Mouse (Mus musculus) embryo, embryonic 10 days (tissue): ENCODE data around the gene Acat3.
"Not testable (repeated sequence)": the region's sequence is repeated elsewhere in the genome, so short reads cannot be mapped to it uniquely, and the experiment has no call there.

Source experiments
- DNase-seq: peaks from one replicate; pipeline ENCODE4 v3.0.0-alpha.2; 2015; ENCODE audit warnings: low spot score

Gene Acat3

DNA sequence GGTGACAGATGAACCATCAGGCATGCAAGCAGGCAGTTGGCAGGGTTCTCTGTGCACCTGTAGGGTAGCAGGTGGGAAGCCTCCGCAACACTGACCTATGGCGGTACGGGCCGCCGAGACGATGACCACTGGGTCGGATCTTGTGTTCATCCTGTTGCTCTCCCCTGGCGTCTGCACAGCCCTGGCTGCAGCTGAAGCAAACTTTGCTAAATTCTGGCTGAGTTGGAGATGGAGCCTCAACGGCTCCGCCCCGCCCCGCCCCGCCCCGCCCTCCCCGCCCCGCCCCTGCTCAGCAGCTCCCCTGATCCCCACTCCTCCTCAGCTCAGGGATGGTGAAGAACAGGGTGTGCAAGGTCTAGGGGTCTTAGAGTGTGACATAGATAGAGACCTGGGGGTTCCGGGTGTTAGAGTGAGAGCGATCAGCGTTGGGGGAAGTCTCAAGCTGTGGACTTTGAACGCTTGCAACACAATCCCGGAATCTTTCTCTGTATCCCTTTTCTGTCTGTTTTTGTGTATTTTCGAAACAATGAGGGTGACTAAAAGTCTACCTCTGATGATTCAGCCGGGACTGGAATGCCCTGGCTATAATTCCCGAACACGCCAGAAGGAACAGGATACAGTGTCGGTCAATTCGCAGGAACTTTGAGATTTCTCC, at the start of gene Acat3:
Gene Acat3, minus strand, starts transcription at position 450 of the 655 bp plus-strand sequence.
- DNase-seq: peak; percentile 23

DNA sequence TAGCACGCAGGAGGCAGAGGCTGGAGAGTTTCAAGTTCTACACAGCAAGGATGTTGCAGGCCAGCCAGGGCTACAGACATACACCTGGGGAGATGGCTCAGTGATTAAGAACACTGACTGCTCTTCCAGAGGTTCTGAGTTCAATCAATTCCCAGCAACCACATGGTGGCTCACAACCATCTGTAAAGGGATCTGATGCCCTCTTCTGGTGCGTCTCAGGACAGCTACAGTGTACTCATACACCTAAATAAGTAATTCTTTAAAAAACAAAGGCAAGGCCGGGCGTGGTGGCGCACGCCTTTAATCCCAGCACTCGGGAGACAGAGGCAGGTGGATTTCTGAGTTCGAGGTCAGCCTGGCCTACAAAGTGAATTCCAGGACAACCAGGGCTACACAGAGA, 47.7 kb upstream of the Acat3 start:
- not testable (repeated sequence) for DNase-seq

DNA sequence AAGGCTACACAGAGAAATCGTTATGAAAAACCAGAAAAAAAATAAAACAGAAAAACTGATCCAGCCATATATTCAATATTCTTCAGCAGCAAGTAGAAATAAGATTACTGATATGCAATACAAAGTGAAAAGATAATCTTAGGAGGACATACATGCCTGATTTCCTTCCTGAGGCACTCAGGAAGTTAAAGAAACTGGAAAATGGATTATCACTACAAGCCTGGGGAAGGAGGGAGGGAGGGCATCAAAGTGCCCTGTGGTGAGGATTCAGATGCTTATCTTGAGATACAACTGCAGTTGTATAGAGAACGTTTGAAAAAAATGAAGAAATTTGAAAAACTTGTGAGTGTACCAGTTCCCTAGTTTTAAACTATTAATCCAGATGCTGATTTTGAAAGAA, 43.6 kb upstream of the Acat3 start:
- DNase-seq: no peak

DNA sequence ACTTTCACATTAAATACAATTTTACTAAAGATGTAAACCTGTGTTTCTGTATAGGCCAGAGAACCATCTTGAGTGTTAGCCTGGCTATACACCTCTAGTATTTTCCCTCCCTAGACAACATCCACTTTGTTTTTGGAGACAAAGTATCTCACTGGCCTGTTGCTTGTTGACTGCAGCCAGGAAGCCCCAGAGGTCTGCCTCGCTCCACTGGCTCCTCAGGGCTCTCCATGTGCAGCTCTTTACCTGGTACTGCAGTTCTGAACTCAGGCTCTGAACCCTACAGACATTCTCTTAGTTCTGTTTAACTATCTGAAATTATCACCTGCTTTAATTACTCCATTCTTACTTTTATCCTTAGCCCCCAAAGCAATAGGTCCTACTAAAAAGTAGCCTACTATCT, 38.1 kb upstream of the Acat3 start:
- no peak for DNase-seq

DNA sequence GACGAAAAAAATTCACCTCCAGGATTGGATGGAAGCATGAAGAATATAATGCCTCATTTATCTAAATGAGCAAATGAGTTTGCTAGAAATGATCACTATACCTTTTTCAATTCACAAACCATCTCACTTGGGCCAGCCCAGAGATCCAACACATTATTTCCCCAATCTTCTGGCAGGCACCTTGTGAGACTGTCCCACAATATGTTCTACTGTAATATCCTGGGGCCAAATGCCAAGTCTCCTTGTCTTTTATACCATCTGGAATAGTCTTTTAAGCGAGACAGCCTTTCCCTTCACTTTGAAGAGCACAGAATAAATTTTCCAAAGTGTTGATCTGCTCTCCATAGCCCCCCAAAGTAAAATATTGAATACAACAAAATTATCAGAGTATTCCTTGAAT, 33.5 kb upstream of the Acat3 start:
- DNase-seq: no peak

DNA sequence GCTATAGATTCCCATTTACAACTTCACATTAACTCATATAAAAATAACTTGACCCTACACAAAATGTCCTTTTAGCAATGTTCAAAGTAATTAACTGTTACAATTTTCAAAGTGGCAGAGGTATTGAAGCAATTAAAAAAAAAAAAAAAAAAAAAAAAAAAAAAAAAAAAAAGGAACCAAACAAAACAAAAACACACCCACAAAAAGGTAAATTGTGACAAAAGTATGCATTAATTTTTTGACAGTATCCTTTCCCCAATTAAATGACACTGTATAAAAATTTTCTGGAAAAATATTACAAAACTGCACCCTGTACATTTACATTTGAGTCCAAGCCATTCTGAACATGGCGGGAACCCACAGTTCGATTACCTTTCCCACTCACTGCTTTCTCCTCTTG, 26.8 kb upstream of the Acat3 start:
- no peak for DNase-seq

DNA sequence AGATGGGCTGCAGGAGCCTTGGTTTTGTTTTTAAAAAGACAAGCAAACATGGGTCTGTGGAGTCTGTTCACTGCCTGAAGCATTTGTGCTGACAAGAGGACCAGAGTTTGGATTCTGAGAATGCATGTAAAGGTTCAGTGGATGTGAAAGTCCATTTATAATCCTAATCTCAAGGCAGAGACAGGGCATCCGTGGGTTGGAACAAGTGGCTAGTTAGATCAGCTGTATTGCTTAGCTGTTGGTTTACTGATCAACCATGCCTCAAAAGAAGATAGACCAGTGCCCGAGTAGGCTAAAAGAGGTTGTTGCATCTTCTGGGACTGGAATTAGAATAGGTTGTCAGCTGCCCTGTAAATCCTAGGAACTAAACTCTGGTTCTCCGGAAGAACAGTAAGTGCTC, 23.1 kb upstream of the Acat3 start:
- DNase-seq: no peak

DNA sequence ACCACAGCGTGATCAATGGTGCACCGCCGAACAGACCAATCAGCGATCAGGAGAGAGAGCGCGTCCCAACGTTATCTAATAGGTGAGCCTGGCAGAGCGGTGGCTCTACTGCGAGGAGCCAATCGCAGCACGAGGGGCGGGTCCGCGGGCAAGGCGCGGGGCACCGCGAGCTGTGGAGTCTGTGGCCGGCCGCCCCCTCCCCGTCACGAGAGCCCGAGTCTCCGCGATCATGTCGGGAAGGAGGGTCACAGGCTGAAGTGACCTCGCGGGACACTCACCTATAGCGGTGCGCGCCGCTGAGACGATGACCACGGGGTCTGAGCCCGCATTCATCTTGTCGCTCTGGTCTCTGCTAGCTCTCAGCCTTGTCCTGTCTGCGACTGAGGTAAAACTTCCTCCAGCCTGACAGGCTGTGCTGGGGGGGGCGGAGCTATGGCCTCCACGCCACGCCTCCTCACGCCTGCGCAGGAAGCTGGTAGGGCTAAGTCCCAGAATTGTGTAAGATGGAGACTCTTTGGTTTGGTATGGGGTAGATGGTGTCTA, 20.0 kb upstream of the Acat3 start, which contains the start of gene Acat2:
Gene Acat2, minus strand, starts transcription at position 417 of the 543 bp plus-strand sequence.
- peak; percentile 97 for DNase-seq

DNA sequence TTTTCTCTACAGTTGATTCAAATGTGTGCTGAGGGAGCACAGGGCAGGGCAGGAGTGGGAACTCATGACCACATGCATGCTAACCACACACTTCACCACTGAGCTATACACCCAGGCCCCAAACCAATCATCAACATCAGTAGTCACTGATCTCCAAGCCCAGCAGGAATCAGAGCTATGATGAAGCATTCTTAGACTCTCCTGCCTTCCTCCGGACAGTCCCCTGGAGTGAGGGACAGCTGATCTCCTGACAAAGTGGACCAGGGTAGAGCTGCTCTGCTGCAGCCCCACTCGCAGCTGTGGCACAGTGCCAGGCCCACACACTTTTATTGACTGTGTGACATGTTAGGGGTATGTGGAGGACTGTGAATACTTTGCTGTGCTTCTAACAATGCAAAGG, 19.0 kb upstream of the Acat3 start:
- not testable (repeated sequence) for DNase-seq

DNA sequence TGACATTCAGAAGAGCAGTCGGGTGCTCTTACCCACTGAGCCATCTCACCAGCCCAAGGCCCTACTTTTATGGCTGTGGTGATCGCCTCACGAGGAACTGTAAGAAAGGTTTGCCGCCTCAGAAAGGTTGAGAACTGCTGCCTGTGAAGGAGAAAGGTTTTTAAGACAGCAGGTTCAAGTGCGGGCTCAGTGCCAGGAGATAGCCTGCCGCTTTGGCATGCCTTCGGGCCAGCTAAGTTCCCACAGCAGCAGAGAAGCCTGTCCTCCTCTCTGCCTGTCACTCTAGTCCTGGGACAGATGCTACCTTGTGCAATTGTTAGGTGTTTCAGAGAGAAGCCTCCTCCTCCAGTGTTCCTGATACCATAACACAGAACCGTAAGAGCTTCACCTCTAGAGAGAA, 16.3 kb upstream of the Acat3 start:
- DNase-seq: no peak

DNA sequence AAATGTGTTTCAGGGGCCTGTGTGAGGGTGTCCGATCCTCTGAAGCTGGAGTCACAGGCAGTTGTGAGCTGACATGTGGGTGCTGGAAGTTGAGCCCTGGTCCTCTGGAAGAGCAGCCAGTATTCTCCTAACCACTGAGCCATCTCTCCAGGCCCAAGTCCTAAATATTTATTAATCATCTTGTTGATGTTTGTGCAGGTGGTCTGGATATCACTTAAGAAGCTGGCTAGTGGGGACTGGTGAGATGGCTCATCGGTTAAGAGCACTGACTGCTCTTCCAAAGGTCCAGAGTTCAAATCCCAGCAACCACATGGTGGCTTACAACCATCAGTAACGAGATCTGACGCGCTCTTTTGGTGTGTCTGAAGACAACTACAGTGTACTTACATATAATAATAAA, 9.3 kb upstream of the Acat3 start:
- DNase-seq: no peak

DNA sequence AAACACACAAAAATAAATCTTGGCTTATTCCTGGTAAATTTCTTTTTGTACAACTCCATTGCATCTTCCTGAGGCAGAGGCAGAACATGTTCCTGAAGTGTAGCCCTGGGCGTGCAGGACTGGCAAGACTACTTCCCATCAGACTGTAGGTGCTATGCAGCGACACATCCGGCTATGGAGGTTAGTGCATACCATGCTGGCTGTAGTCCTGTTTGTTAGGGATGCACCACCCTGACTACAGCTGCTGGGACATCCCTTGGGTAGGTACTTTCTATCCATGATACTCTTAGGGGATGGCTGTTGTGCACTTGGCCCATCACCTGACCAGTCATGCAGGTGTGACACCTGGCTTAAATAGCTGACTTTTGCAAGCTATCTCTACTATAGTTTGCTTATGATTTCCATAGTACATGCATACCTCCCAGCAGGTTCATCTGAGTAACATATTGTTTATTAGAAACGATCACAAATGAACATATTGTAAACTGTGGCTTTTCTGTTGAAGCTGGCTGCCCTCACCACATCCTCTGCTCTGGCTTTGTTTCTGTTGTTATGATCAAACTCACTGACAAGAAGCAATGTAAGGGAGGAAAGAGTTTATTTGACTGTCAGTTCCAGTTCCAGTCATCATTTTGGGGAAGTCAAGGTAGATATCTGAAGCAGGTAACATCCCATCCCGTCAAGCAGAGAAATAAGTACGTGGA, 2.2 kb upstream of the Acat3 start:
- no peak for DNase-seq

DNA sequence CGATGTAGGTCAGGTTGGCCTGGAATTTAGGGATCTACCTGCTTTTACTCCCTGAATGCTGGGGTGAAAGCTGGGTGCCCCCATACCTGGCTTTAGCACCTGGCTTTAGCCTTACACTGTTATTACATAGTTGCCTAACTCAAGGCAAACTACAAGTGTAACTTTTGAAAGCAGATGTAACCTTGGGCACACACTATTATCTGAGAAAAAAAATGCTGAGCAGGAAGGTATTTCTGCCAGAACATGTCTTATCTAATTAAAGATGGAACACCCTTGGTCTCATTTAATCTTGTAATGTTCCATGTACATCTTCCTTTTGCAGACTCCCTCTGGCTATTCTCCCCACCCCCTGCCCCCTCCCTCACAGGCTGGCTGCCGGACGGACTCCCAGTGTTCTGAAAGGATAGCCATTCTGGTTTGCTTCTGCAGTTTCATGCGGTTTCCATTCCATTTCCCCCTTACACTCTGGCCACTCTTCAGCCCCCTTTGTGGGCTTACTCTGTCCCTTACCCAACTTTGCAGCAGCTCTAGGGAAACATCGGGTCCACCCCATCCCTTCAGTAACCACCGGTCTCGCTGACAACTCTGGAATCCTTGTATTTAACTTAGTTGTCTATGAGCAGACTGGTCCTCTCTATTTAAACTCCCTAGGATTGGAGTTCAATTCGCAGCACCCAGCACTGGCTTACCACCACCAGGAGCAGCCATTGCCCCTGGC, 1.3 kb upstream of the Acat3 start:
- DNase-seq: no peak

DNA sequence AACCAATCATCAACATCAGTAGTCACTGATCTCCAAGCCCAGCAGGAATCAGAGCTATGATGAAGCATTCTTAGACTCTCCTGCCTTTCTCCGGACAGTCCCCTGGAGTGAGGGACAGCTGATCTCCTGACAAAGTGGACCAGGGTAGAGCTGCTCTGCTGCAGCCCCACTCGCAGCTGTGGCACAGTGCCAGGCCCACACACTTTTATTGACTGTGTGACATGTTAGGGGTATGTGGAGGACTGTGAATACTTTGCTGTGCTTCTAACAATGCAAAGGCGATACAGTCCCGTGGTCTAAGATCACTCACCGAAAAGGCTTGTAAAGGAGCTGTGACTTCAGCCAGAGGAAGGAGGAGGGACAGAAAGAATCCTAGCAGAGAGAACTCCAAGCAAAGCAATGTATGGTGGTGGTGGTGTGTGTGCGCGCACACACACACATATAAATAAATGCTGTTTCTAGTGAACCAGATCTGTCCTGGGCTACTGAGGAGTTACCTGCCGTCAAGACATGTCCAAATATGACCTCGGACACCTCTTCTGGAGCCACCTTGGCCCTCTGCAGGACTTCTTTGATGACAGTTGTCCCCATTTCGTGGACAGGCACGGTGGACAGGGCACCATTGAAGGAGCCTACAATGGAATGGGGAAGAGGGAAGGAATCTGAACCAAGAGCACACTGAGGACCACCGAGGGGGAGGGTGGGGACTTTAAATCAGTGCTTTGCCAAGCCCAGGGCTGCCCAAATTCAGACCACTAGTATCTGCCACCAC, 837 bp downstream of the Acat3 start:
- DNase-seq: not testable (repeated sequence)

DNA sequence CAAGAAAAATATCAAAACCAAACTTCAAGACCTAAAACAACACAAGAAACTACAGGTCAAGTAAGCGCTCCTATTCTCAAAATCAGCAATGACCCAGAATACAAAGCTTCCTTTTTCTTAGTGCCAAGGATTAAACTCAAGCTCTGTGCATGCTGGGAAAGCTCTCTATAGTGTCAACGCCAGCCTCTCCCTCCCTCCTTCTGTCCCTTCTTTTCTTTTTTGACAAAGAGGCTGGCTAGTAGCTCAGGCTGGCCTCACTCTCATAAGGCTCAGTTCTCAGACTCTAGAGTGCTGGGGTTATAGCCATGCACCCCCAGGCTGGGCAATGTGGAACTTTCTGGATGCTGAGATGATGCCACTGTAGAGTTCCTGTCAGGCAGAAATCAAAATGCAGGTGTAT, 2.3 kb downstream of the Acat3 start:
- no peak for DNase-seq

DNA sequence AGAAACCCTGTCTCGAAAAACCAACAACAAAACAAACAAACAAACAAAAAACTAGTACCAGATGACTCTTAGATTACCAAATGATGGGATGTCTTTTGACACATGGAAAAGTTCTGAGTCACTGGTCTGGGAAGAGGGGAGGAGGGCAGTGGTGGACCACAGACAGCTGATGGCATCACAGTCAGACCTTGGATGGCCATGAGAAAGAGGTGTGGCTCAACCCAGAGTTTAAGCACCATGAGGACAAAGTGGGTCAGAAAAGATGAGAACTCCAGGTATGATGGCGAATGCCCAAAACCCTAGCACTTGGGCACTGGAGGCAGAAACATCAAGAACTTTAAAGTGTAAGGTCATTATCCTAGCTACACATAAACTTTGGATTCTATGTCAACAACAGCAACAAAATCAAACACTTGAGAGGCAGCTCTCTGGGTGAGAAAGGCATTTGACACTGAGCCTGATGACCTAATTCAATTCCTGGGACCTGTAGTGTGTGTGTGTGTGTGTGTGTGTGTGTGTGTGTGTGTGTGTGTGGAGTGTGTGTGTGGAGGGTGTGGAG, 2.9 kb downstream of the Acat3 start:
- no peak for DNase-seq

DNA sequence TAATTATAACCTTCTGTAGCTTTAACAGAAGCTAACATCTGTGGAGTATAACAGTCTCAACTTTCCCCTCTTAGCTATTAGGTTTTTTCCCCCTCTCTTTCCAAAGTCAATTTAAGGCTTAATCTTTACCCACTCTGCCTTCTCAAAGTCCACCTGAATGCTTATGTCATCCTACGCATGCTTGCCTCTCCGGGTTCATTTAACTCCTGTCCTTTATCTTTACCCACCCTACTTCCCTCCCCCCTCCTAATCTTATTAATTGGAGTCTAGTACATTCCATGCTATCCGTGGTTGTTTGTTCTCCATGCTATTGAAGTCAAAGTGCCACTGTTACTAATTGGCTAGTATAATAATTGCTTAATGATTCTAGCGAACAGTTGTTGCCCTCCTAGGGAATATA, 4.7 kb downstream of the Acat3 start:
- no peak for DNase-seq

DNA sequence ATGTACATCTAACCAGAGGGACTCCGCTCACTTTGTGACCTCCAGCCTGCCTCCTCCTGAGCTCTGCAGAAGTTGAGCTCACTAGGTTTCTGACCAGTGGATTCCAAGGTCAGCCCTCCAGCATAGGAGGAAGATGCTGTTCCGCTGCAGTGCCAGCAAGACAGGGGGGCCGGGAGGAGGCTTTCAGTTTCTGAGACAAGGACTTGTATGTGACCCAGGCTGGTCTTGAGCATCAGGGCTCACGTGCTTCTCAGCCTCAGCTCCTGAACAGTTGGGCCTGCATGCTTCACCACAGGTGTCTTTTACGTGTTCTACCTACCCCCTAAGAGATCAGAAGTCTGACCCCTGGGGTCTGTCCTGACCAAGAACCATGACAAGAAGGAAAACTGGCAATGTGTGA, 8.8 kb downstream of the Acat3 start:
- DNase-seq: not testable (repeated sequence)

DNA sequence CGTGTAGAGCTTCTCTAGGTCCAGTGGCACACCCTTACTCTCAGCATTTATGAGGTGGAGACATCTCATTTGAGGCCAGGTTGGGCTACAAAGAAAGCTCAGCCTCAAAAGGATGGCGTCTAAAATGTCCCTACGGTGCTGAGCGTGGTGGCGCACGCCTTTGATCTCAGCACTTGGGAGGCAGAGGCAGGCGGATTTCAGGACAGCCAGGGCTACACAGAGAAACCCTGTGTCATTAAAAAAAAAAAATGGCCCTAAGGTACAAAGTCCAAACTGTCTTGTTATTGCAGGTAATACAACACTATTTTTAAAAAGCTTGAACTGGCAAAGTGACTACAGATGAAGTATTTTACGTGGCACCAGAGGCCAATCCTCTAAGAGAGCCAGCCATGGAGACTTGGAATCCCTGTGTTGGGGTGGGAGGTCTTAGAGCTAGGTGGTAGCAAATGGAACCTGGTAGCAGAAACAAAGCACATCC, 14.7 kb downstream of the Acat3 start:
- no peak for DNase-seq

DNA sequence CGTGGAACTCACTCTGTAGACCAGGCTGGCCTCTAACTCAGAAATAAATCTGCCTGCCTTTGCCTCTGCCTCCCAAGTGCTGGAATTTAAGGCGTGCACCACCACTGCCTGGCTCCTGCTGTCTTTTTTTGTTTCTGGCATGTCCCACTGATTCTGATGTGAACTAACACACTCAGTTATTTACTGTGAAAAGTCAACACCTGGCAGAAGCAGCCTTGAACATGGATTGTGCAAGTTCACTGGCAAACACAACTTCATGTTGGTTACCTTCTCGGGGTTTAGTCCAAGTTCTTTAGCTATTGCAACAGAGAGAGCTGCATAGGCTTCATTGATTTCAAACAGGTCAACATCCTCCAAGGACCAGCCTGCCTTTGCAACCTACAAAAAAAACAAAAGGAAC, 15.4 kb downstream of the Acat3 start:
- no peak for DNase-seq

DNA sequence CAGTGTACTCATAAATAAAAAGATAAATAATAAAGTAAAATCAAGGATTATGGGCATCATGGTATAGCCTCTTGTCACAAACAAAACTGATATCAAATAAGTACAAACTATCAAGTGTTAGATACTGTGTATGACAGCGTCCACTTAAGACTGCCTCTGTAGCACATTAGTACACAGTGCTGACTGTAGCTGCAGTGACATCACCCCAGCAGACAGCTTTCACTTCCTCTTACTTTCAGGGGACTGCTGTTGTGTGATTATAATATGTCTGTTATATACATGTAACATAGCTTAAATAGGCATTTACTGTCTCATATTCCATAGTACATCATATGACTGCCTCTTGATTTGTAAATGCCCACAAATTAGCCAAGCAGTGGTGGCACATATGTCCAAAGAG, 19.3 kb downstream of the Acat3 start:
- no peak for DNase-seq
